9 mouse cellular contexts compared by ENCODE assay signal in genomic region chr19:32637357-32638275, GRCm38 (mm10). TPM values are rescaled to one million over a fixed set of nuclear protein-coding genes. Genes with fewer than 3 reads are reported as not detected.
A peak's percentile ranks its signal among the peaks of the same experiment; 100 is the strongest.
DNase-seq lines count a peak whose midpoint lies in the region; ATAC-seq and TF ChIP-seq lines count a peak whose summit lies in the region.
"Had no signal": no experiment of that assay in that cellular context is flagged by ENCODE, and none has a peak within 500 bp of the region (broad histone marks: within the 10 kb centered on the region; RNA-seq: fewer than 3 reads in every experiment).

No protein-coding gene starts in this region.

- no peaks in the 10 kb centered on the region for H3K36me3 ChIP-seq in heart, embryonic 11.5 days (ENCODE audit: control insufficient read depth, insufficient read depth, low read length)
- H3K36me3 ChIP-seq in liver, embryonic 13.5 days: no peaks in the 10 kb centered on the region
- no peaks in the 10 kb centered on the region for H3K36me3 ChIP-seq in hindbrain, embryonic 14.5 days (replicated peaks; ENCODE audit: control insufficient read depth, insufficient read depth)

- no peak overlapping the region for H3K9ac ChIP-seq in heart, embryonic 11.5 days (ENCODE audit: low read depth, low read length)
- peak overlapping the region; percentile 17; the same call in 1 of the 2 replicates for H3K9ac ChIP-seq in liver, embryonic 13.5 days
- H3K9ac ChIP-seq in hindbrain, embryonic 14.5 days: no peak overlapping the region

- intact Hi-C loops in gastrocnemius, adult 2 months (cut with DNase I): no loop called here
- intact Hi-C loops in gastrocnemius, postnatal 36 days (cut with DNase I): no loop called here

- no peaks in the 10 kb centered on the region for H3K9me3 ChIP-seq in heart, embryonic 11.5 days (replicated peaks; ENCODE audit: control insufficient read depth, low read length)
- H3K9me3 ChIP-seq in liver, embryonic 13.5 days (replicated peaks): no peaks in the 10 kb centered on the region
- no peaks in the 10 kb centered on the region for H3K9me3 ChIP-seq in hindbrain, embryonic 14.5 days (ENCODE audit: control insufficient read depth, low read length)

- no peak for DNase-seq in gastrocnemius, adult 2 months
- DNase-seq in gastrocnemius, postnatal 36 days: no peak
- no peak for DNase-seq in liver, embryonic 13.5 days
- peak; percentile 54 to 62 for DNase-seq in monocyte, adult 2 months (ENCODE audit: low read depth in 1 of 2, low spot score in 2 of 2)
- no peak for DNase-seq in embryo, embryonic 9.5 days (ENCODE audit: extremely low spot score)
- DNase-seq in thymus, postnatal 36 days: no peak
- no peak for DNase-seq in hindbrain, embryonic 14.5 days (ENCODE audit: low spot score)

- TF ChIP-seq CTCF in gastrocnemius, adult 2 months (IDR thresholded peaks at IDR 0.05): no peak

- WGBS in heart, embryonic 11.5 days (ENCODE audit: insufficient replicate concordance): 41% methylated on average over 15 of the region's 16 CpGs
- 29% methylated on average over 16 of the region's 16 CpGs for WGBS in liver, embryonic 13.5 days (ENCODE audit: insufficient replicate concordance)
- 76% methylated on average over 16 of the region's 16 CpGs for WGBS in hindbrain, embryonic 14.5 days

- H3K27ac ChIP-seq in gastrocnemius, adult 2 months: no peak overlapping the region
- H3K27ac ChIP-seq in heart, embryonic 11.5 days (ENCODE audit: low read depth, low read length): no peak overlapping the region
- peak overlapping the region; percentile 72 for H3K27ac ChIP-seq in liver, embryonic 13.5 days
- no peak overlapping the region for H3K27ac ChIP-seq in hindbrain, embryonic 14.5 days

- peak overlapping the region; percentile 49 for H3K4me2 ChIP-seq in heart, embryonic 11.5 days
- peak overlapping the region; percentile 30 for H3K4me2 ChIP-seq in liver, embryonic 13.5 days
- H3K4me2 ChIP-seq in hindbrain, embryonic 14.5 days (replicated peaks): no peak overlapping the region

- peak overlapping the region; percentile 24; the same call in 1 of the 2 replicates for H3K4me3 ChIP-seq in gastrocnemius, adult 2 months
- no peak overlapping the region for H3K4me3 ChIP-seq in heart, embryonic 11.5 days (ENCODE audit: low read depth, low read length)
- no peak overlapping the region for H3K4me3 ChIP-seq in liver, embryonic 13.5 days (replicated peaks)
- H3K4me3 ChIP-seq in hindbrain, embryonic 14.5 days (replicated peaks; ENCODE audit: low read length): no peak overlapping the region

- ATAC-seq in heart, embryonic 11.5 days (replicated peaks; ENCODE audit: insufficient number of reproducible peaks, low FRiP score, low TSS enrichment): no peak
- peak; percentile 78 for ATAC-seq in liver, embryonic 13.5 days (ENCODE audit: low read depth)
- no peak for ATAC-seq in hindbrain, embryonic 14.5 days (ENCODE audit: low FRiP score)
- ATAC-seq: CD4-positive, CD25-positive, alpha-beta regulatory T cell, adult 4 months had no signal

- no peaks in the 10 kb centered on the region for H3K27me3 ChIP-seq in heart, embryonic 11.5 days (ENCODE audit: control insufficient read depth, insufficient read depth, low read length)
- H3K27me3 ChIP-seq in liver, embryonic 13.5 days: no peaks in the 10 kb centered on the region
- no peaks in the 10 kb centered on the region for H3K27me3 ChIP-seq in hindbrain, embryonic 14.5 days (ENCODE audit: control insufficient read depth, insufficient read depth, low read length)

- peaks cover 16% of the 10 kb centered on the region for H3K4me1 ChIP-seq in heart, embryonic 11.5 days (ENCODE audit: control insufficient read depth, insufficient read depth, low read length)
- H3K4me1 ChIP-seq in liver, embryonic 13.5 days (replicated peaks): peaks cover 22% of the 10 kb centered on the region
- H3K4me1 ChIP-seq in hindbrain, embryonic 14.5 days (replicated peaks; ENCODE audit: control insufficient read depth, insufficient read depth, low read length): no peaks in the 10 kb centered on the region

RNA-seq across cellular contexts. Expression of gene Papss2, which starts 42.0 kb away (rescaled TPM):
- 1 to 10 TPM; 4.8 to 5.1 TPM for total RNA-seq in gastrocnemius, adult 2 months (2021)
- 1 to 10 TPM; 4.4 to 5.3 TPM for total RNA-seq in gastrocnemius, postnatal 36 days (2021)
- 28.1 and 33.6 TPM in 2 replicates for polyA plus RNA-seq in heart, embryonic 11.5 days (2014; fragmentation: Nextera tagmentation; extraction: Ambion mirVana)
- polyA plus RNA-seq in liver, embryonic 13.5 days (2015; fragmentation: Nextera tagmentation; extraction: Ambion mirVana): 2.1 and 3.2 TPM in 2 replicates
- polyA plus RNA-seq in hindbrain, embryonic 14.5 days (2014; fragmentation: Nextera tagmentation; extraction: Ambion mirVana): 1.8 TPM in 2 replicates

Comparison
In these comparisons a context has a peak if more than half of its experiments do, and no peak if none do; other contexts are left out.
1. DNase-seq: peak in monocyte, adult 2 months (2 of 2); none in gastrocnemius, adult 2 months (single experiment), gastrocnemius, postnatal 36 days (0 of 2), liver, embryonic 13.5 days (single experiment), embryo, embryonic 9.5 days (single experiment), thymus, postnatal 36 days (0 of 2) and hindbrain, embryonic 14.5 days (single experiment).